Mouse (Mus musculus) kidney, postnatal 0 days (tissue): ENCODE results near the gene Dmp1. TPM values are rescaled to one million over a fixed set of nuclear protein-coding genes. Genes with fewer than 3 reads are reported as not detected.

Source experiments
- ATAC-seq: fragments of 200-750 bp; cut with Nextera tagmentation; replicated peaks from 2 replicates; pipeline ENCODE4 v1.8.0; 2017; ENCODE audit warnings: low read depth, moderate number of reproducible peaks, moderate TSS enrichment, moderate library complexity; ENCODE audit not compliant: low FRiP score
- DNase-seq: peaks from one replicate; pipeline ENCODE4 v3.0.0-alpha.2; 2016; ENCODE audit warnings: low spot score
- H3K27ac ChIP-seq: fragments of 300-500 bp; sonication (generic); 2 replicates; pipeline ENCODE4 v1.5.1; 2014; ENCODE audit warnings: mild to moderate bottlenecking
- H3K27me3 ChIP-seq: fragments of 300-500 bp; sonication (generic); 2 replicates; pipeline ENCODE4 v1.6.1; 2014; ENCODE audit warnings: low read length, mixed read lengths; ENCODE audit not compliant: insufficient read depth
- H3K36me3 ChIP-seq: fragments of 300-500 bp; sonication (generic); 2 replicates; pipeline ENCODE4 v1.6.1; 2014; ENCODE audit warnings: low read length, mixed read lengths; ENCODE audit not compliant: insufficient read depth
- H3K4me1 ChIP-seq: fragments of 300-500 bp; sonication (generic); replicated peaks from 2 replicates; pipeline ENCODE4 v1.6.1; 2014; ENCODE audit warnings: antibody characterized with exemption, low read length, mixed read lengths; ENCODE audit not compliant: insufficient read depth
- H3K4me2 ChIP-seq: fragments of 300-500 bp; sonication (generic); 2 replicates; pipeline ENCODE4 v1.6.1; 2014; ENCODE audit warnings: mild to moderate bottlenecking, low read length, moderate library complexity, mixed read lengths
- H3K4me3 ChIP-seq: fragments of 300-500 bp; sonication (generic); replicated peaks from 2 replicates; pipeline ENCODE4 v1.5.1; 2014; ENCODE audit warnings: low read depth, low read length
- H3K9ac ChIP-seq: fragments of 300-500 bp; sonication (generic); 2 replicates; pipeline ENCODE4 v1.6.1; 2014; ENCODE audit warnings: low read depth, low read length
- H3K9me3 ChIP-seq: fragments of 300-500 bp; sonication (generic); replicated peaks from 2 replicates; pipeline ENCODE4 v1.6.1; 2016; ENCODE audit warnings: low read length, inconsistent platforms, mixed read lengths
- CTCF ChIP-seq: IDR thresholded peaks from 2 replicates; pipeline ENCODE4 v1.5.1; 2016; ENCODE audit warnings: antibody characterized with exemption, low read depth, mild to moderate bottlenecking, moderate library complexity
- WGBS: fragments of 180-500 bp; shearing (Covaris S2); extraction: QIAGEN DNeasy Blood & Tissue Kit; methylation state at CpG from one replicate; pipeline ENCODE4 v1.1.7; 2014; 5-methylcytosine and 5-hydroxymethylcytosine counted together
- polyA plus RNA-seq: library from polyadenylated mRNA; unstranded; fragments of >200 nt; fragmentation: Nextera tagmentation; extraction: Ambion mirVana; gene quantifications from 2 replicates; pipeline ENCODE4 v1.2.1, GENCODE M21; 2015

Gene Dmp1
- polyA plus RNA-seq, 1 experiment from 2014 or later: 0.16 TPM

DNA sequence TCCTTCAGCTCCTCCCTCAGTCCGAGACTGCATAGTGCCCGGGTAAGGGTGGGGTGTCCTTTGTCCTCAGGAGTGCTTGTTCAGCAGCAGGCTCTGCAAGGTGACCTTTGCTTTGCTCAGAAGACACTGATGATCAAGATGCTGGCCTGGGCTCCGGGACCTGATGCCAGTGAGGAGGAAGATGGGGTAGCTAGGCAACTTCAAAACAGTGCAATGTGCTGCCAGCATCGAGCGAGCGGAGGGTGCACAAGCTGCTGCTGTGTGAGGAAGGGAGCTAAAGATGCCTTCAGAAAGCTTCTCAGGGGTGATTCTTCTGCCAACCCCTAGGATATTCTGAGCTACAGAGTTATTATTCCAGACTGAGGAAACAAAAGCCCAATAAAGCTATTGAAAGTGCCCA is 29.3 kb upstream of the Dmp1 start:
- H3K9me3 ChIP-seq: no peaks in the 10 kb centered on the region
- no peaks in the 10 kb centered on the region for H3K36me3 ChIP-seq
- no peak for TF ChIP-seq CTCF
- no peaks in the 10 kb centered on the region for H3K4me1 ChIP-seq
- no peak for DNase-seq
- WGBS: 81% methylated on average over 6 of the region's 6 CpGs
- ATAC-seq: no peak
- no peaks in the 10 kb centered on the region for H3K27me3 ChIP-seq
- H3K4me2 ChIP-seq: no peak overlapping the region
- H3K27ac ChIP-seq: no peak overlapping the region
- H3K9ac ChIP-seq: no peak overlapping the region
- no peak overlapping the region for H3K4me3 ChIP-seq

DNA sequence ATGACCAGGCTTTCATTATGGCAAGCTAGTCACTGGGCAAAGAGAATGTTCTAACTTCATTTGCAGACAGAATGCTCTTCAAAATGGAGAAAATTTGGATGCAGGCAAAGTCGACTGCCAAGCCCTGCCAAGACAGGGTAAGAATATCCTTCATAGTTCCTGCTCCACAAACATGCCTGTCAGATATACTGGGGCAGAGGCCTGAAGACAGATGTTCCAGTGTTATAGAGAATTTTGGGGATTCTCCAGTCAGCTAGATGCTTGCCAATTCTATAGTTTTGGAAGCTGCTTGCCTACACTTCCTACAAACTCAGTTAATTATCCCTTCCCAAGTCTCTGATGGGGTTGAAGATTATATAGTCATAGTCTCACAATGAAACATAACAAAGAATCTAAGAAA is 18.7 kb upstream of the Dmp1 start:
- Histone ChIP-seq H3K27me3 (no peaks in the 10 kb centered on the region), H3K4me1 (no peaks in the 10 kb centered on the region), H3K9ac (no peak overlapping the region), H3K36me3 (no peaks in the 10 kb centered on the region), H3K9me3 (0 out of 2 replicates have a peak, but pooled peaks cover 4% of the 10 kb centered on the region), H3K4me3 (no peak overlapping the region), H3K27ac (no peak overlapping the region), H3K4me2 (no peak overlapping the region)
- DNase-seq: no peak
- no peak for TF ChIP-seq CTCF
- ATAC-seq: no peak
- WGBS: 86% methylated on average over 1 of the region's 1 CpGs

DNA sequence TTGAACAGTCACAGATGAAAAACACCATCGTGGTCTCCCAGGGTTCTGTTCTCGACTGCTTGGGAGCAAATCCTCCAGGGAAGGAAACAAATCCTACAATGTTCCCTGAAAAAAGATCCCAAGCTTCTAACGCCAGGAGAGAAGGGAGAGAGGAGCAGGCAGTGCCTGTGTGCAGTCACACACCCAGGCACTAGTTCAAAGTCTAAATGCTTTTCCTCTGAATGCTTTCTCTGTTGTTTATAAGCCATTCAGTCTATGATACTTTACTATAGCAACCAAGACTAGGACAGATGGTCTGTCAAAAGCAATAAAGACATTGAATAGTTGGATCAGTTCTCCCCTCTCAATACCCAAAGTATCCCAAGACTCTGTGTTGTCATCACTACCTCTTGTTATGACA is 15.1 kb upstream of the Dmp1 start:
- DNase-seq (no peak), ATAC-seq (no peak)
- no peaks in the 10 kb centered on the region for H3K4me1 ChIP-seq
- H3K4me2 ChIP-seq: no peak overlapping the region
- no peak overlapping the region for H3K4me3 ChIP-seq
- no peak overlapping the region for H3K9ac ChIP-seq
- no peak overlapping the region for H3K27ac ChIP-seq
- TF ChIP-seq CTCF: no peak
- H3K36me3 ChIP-seq: no peaks in the 10 kb centered on the region
- 77% methylated on average over 3 of the region's 3 CpGs for WGBS
- no peaks in the 10 kb centered on the region for H3K27me3 ChIP-seq
- H3K9me3 ChIP-seq: no peaks in the 10 kb centered on the region

DNA sequence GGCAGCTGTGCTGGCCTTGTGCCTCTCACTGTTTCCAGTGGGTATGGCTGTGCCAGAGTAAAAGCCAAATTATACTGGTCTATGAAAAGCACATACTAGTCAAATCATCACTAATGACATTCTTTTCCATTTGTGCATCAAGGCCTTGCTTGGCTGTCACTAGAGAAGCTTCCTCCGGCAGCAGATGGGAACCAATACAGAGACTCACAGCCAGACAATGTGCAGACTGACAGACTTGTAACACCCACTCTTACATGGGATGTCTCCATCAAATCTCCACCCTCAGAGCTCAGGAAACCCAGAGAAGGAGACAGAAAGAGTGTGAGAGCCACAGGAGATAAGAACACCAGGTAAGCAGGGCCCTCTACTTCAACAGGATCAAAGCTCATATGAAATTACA is 7.3 kb upstream of the Dmp1 start:
- H3K4me1 ChIP-seq: no peaks in the 10 kb centered on the region

DNA sequence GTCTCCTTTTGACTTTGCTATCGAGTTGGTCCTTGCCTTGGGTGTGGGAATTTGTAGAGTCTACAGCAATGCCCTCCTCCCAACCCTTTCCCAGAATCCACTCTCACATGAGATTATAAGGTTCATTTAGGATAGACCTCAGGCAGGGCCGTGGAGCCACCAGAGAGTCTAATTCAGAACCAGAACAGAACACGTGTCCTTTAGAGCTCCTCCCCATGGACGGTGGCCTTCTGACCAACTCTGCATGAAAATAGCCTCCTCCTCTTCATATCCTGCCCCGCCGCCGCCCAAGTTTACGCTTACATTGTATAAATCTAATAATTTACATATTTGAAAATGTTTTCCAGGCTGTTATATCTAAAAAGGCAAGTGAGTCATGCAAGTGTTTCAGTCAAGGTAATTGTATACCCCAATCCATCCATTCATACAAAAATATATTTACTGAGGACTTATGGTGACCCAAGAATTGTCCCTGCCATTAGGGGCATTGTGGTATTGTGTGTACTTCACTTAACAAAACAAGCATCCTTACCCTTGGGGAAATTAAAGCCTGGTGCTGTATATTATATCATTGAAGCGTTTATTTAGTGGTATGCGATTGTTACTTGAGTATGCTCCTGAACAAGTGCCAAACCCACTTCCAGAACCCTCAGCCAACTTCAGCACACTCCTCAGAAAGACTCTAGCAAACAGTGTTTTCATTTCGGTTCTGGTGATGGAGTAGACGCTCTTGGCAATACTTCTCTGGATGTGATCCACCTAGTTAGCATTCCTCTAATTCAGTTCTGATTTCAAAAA is 1.1 kb upstream of the Dmp1 start:
- no peak for TF ChIP-seq CTCF
- Histone ChIP-seq H3K4me2 (no peak overlapping the region), H3K36me3 (no peaks in the 10 kb centered on the region), H3K9ac (no peak overlapping the region), H3K9me3 (no peaks in the 10 kb centered on the region), H3K27ac (no peak overlapping the region), H3K4me3 (no peak overlapping the region), H3K27me3 (no peaks in the 10 kb centered on the region), H3K4me1 (no peaks in the 10 kb centered on the region)
- 83% methylated on average over 12 of the region's 12 CpGs for WGBS
- DNase-seq: peak; percentile 38
- no peak for ATAC-seq

More for the DNA sequence above, 7.3 kb upstream of the Dmp1 start:
- ATAC-seq: no peak
- WGBS: 92% methylated on average over 1 of the region's 1 CpGs
- H3K27ac ChIP-seq: no peak overlapping the region
- no peak for TF ChIP-seq CTCF
- DNase-seq: no peak
- H3K36me3 ChIP-seq: no peaks in the 10 kb centered on the region
- no peak overlapping the region for H3K4me3 ChIP-seq
- no peaks in the 10 kb centered on the region for H3K27me3 ChIP-seq
- no peaks in the 10 kb centered on the region for H3K9me3 ChIP-seq
- no peak overlapping the region for H3K9ac ChIP-seq
- H3K4me2 ChIP-seq: no peak overlapping the region

DNA sequence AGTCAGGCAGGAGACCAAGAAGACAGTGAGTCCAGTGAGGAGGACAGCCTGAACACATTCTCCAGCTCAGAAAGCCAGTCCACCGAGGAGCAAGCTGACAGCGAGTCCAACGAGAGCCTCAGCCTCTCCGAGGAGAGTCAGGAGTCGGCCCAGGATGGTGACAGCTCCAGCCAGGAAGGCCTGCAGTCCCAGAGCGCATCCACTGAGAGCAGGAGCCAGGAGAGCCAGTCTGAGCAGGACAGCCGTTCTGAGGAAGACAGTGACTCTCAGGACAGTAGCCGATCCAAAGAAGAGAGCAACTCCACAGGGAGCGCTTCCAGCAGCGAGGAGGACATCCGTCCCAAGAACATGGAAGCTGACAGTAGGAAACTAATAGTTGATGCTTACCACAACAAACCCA is 10.1 kb downstream of the Dmp1 start:
- Histone ChIP-seq H3K9ac (no peak overlapping the region), H3K27ac (no peak overlapping the region), H3K36me3 (no peaks in the 10 kb centered on the region), H3K4me2 (no peak overlapping the region), H3K9me3 (no peaks in the 10 kb centered on the region), H3K27me3 (no peaks in the 10 kb centered on the region), H3K4me1 (no peaks in the 10 kb centered on the region), H3K4me3 (no peak overlapping the region)
- no peak for DNase-seq
- no peak for TF ChIP-seq CTCF
- ATAC-seq: no peak
- 83% methylated on average over 11 of the region's 11 CpGs for WGBS

DNA sequence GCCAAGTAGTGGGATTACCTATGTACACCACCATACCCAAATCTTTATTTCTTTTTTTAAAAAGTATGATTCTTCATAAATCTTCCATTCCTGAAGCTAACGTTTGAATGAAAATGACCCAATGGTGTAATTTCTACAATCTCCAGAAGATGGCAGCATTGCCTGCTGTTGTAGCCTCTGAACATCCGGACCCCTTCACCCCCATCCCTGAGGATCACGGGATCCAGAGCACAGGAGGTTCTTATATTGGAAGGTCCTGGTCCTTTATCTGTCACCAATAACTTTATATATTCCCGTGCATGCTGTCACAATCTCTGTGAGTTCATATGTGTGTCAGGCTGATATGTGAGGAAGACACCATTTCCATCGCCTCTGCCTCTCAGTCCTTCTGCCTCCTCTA is 16.5 kb downstream of the Dmp1 start:
- DNase-seq (peak; percentile 70), ATAC-seq (no peak)
- peak; percentile 81 for TF ChIP-seq CTCF
- Histone ChIP-seq H3K4me3 (no peak overlapping the region), H3K27ac (no peak overlapping the region), H3K9ac (no peak overlapping the region), H3K9me3 (no peaks in the 10 kb centered on the region), H3K4me1 (no peaks in the 10 kb centered on the region), H3K36me3 (no peaks in the 10 kb centered on the region), H3K27me3 (no peaks in the 10 kb centered on the region), H3K4me2 (no peak overlapping the region)
- WGBS: 26% methylated on average over 5 of the region's 5 CpGs
